8 mouse cellular contexts compared by ENCODE assay signal in genomic region chr10:86685179-86686016, GRCm38 (mm10). TPM values are rescaled to one million over a fixed set of nuclear protein-coding genes. Genes with fewer than 3 reads are reported as not detected.
DNase-seq lines count a peak whose midpoint lies in the region; ATAC-seq and TF ChIP-seq lines count a peak whose summit lies in the region.
"Not testable (repeated sequence)": the region's sequence is repeated elsewhere in the genome, so short reads cannot be mapped to it uniquely, and the experiment has no call there.

No protein-coding gene starts in this region.

- under 1% methylated on average over 51 of the region's 53 CpGs for WGBS in embryonic facial prominence, embryonic 13.5 days
- 1% methylated on average over 53 of the region's 53 CpGs for WGBS in heart, adult 2 months
- 1% methylated on average over 46 of the region's 53 CpGs for WGBS in limb, embryonic 13.5 days
- under 1% methylated on average over 50 of the region's 53 CpGs for WGBS in midbrain, embryonic 15.5 days

- DNase-seq in 3T3-L1 (ENCODE audit: low read depth, low spot score): peak; percentile 68
- DNase-seq in adrenal gland, postnatal 36 days: peak; percentile 78 to 82
- DNase-seq in heart, adult 2 months: peak; percentile 82 to 84
- DNase-seq in kidney, adult 8-10 months: peak; percentile 77 to 85
- peak; percentile 66 to 86 for DNase-seq in spleen, adult 18-20 months

- intact Hi-C loops in heart, adult 2 months (cut with DNase I): loop anchor here (2.0 kb wide), 1 partner anchor 19 kb away; the partner anchor contains the start of genes Hsp90b1 and Ttc41

- not testable (repeated sequence) for H3K4me1 ChIP-seq in embryonic facial prominence, embryonic 13.5 days; heart, adult 2 months (ENCODE audit: control insufficient read depth, insufficient read depth, low read length); limb, embryonic 13.5 days; midbrain, embryonic 15.5 days

- H3K27me3 ChIP-seq in embryonic facial prominence, embryonic 13.5 days; heart, adult 2 months (ENCODE audit: control insufficient read depth, insufficient read depth, low read length); limb, embryonic 13.5 days; midbrain, embryonic 15.5 days (replicated peaks): not testable (repeated sequence)

- not testable (repeated sequence) for H3K36me3 ChIP-seq in embryonic facial prominence, embryonic 13.5 days; heart, adult 2 months (ENCODE audit: control insufficient read depth, insufficient read depth, low read length); limb, embryonic 13.5 days; midbrain, embryonic 15.5 days (replicated peaks)

- H3K4me2 ChIP-seq in embryonic facial prominence, embryonic 13.5 days: peak overlapping the region; percentile 72
- H3K4me2 ChIP-seq in limb, embryonic 13.5 days (replicated peaks): peak overlapping the region; percentile 70
- H3K4me2 ChIP-seq in midbrain, embryonic 15.5 days: peak overlapping the region; percentile 78

- TF ChIP-seq POLR2A in heart, adult 2 months (IDR thresholded peaks at IDR 0.05; ENCODE audit: insufficient read depth, low read depth, low read length): peak; percentile 32; the same call in 1 of the 2 replicates

- 0 out of 2 replicates have a peak, but pooled peaks have one; percentile 15 for TF ChIP-seq EP300 in heart, adult 2 months (IDR thresholded peaks at IDR 0.05; ENCODE audit: insufficient read depth, low read depth, low read length)

- ATAC-seq in embryonic facial prominence, embryonic 13.5 days (ENCODE audit: insufficient number of reproducible peaks, insufficient read depth, low FRiP score, low TSS enrichment, low read depth): peak; percentile 85
- ATAC-seq in limb, embryonic 13.5 days (ENCODE audit: low FRiP score, low read depth): peak; percentile 93
- ATAC-seq in midbrain, embryonic 15.5 days (replicated peaks): peak; percentile 97

- peak overlapping the region; percentile 75 for H3K27ac ChIP-seq in embryonic facial prominence, embryonic 13.5 days
- H3K27ac ChIP-seq in heart, adult 2 months: peak overlapping the region; percentile 81
- H3K27ac ChIP-seq in limb, embryonic 13.5 days: peak overlapping the region; percentile 63
- peak overlapping the region; percentile 89 for H3K27ac ChIP-seq in midbrain, embryonic 15.5 days

- H3K4me3 ChIP-seq in embryonic facial prominence, embryonic 13.5 days: peak overlapping the region; percentile 74
- peak overlapping the region; percentile 75 for H3K4me3 ChIP-seq in heart, adult 2 months
- peak overlapping the region; percentile 71 for H3K4me3 ChIP-seq in limb, embryonic 13.5 days
- H3K4me3 ChIP-seq in midbrain, embryonic 15.5 days: peak overlapping the region; percentile 88

- H3K79me2 ChIP-seq in heart, adult 2 months (replicated peaks; ENCODE audit: control insufficient read depth, insufficient read depth, low read length): not testable (repeated sequence)

- TF ChIP-seq CTCF in heart, adult 2 months (IDR thresholded peaks at IDR 0.05): not testable (repeated sequence)

- not testable (repeated sequence) for H3K9me3 ChIP-seq in embryonic facial prominence, embryonic 13.5 days; limb, embryonic 13.5 days; midbrain, embryonic 15.5 days

- peak overlapping the region; percentile 88 for H3K9ac ChIP-seq in embryonic facial prominence, embryonic 13.5 days
- H3K9ac ChIP-seq in heart, adult 2 months (ENCODE audit: low read depth, low read length): peak overlapping the region; percentile 72
- H3K9ac ChIP-seq in limb, embryonic 13.5 days: peak overlapping the region; percentile 87
- peak overlapping the region; percentile 93 for H3K9ac ChIP-seq in midbrain, embryonic 15.5 days

RNA-seq across cellular contexts. Expression of gene Hsp90b1, which starts 19.9 kb away (rescaled TPM):
- total RNA-seq in adrenal gland, postnatal 36 days (2021): 100 to 1,000 TPM; 685 to 750 TPM
- 638 and 646 TPM in 2 replicates for polyA plus RNA-seq in embryonic facial prominence, embryonic 13.5 days (2015; fragmentation: Nextera tagmentation; extraction: Ambion mirVana)
- total RNA-seq in heart, adult 2 months (2021): 100 to 1,000 TPM; 374 to 483 TPM
- polyA plus RNA-seq in heart, adult 2 months (2012; rRNA removed): 44.4 and 127 TPM in 2 replicates
- polyA plus RNA-seq in limb, embryonic 13.5 days (2015; fragmentation: Nextera tagmentation; extraction: Ambion mirVana): 634 and 696 TPM in 2 replicates
- polyA plus RNA-seq in midbrain, embryonic 15.5 days (2015; fragmentation: Nextera tagmentation; extraction: Ambion mirVana): 297 and 302 TPM in 2 replicates

RNA-seq across cellular contexts. Expression of gene Ttc41, which starts 20.2 kb away (rescaled TPM):
- total RNA-seq in adrenal gland, postnatal 36 days (2021): 1 to 10 TPM; 1.7 to 2.1 TPM
- 1.7 TPM in 2 replicates for polyA plus RNA-seq in embryonic facial prominence, embryonic 13.5 days (2015; fragmentation: Nextera tagmentation; extraction: Ambion mirVana)
- 1 to 10 TPM; 2.1 to 2.2 TPM for total RNA-seq in heart, adult 2 months (2021)
- polyA plus RNA-seq in heart, adult 2 months (2012; rRNA removed): 1.2 and 2.1 TPM in 2 replicates
- polyA plus RNA-seq in limb, embryonic 13.5 days (2015; fragmentation: Nextera tagmentation; extraction: Ambion mirVana): 1.7 and 2.2 TPM in 2 replicates
- polyA plus RNA-seq in midbrain, embryonic 15.5 days (2015; fragmentation: Nextera tagmentation; extraction: Ambion mirVana): 2.1 and 2.4 TPM in 2 replicates

Comparison
In these comparisons a context has a peak if more than half of its experiments do, and no peak if none do; other contexts are left out.
1. Peak in every context shown above with its lines: DNase-seq, ATAC-seq, H3K4me3 ChIP-seq and H3K27ac ChIP-seq.